ENCODE assay signal across 11 mouse cellular contexts in genomic region chr1:42233289-42233688, GRCm38 (mm10).
DNase-seq lines count a peak whose midpoint lies in the region; ATAC-seq and TF ChIP-seq lines count a peak whose summit lies in the region.
"Had no signal": no experiment of that assay in that cellular context is flagged by ENCODE, and none has a peak within 500 bp of the region (broad histone marks: within the 10 kb centered on the region; RNA-seq: fewer than 3 reads in every experiment).

No protein-coding gene starts in this region.

- peaks cover 3% of the 10 kb centered on the region; the same call in 1 of the 2 replicates for H3K4me1 ChIP-seq in embryonic facial prominence, embryonic 12.5 days
- peaks cover 3% of the 10 kb centered on the region; the same call in 1 of the 2 replicates for H3K4me1 ChIP-seq in forebrain, postnatal 0 days (ENCODE audit: insufficient read depth)
- H3K4me1 ChIP-seq in limb, embryonic 10.5 days, result peaks cover 40% of the 10 kb centered on the region
- H3K4me1 ChIP-seq in neural tube, embryonic 12.5 days, result peaks cover 4% of the 10 kb centered on the region
- H3K4me1 ChIP-seq: heart, embryonic 15.5 days had no signal

- no peak overlapping the region for H3K9ac ChIP-seq in embryonic facial prominence, embryonic 12.5 days
- 0 out of 2 replicates have a peak overlapping the region, but pooled peaks have one; percentile 11 for H3K9ac ChIP-seq in forebrain, postnatal 0 days
- no peak overlapping the region for H3K9ac ChIP-seq in neural tube, embryonic 12.5 days
- H3K9ac ChIP-seq: heart, embryonic 15.5 days had no signal

- no peaks in the 10 kb centered on the region for H3K27me3 ChIP-seq in embryonic facial prominence, embryonic 12.5 days
- H3K27me3 ChIP-seq in forebrain, postnatal 0 days (ENCODE audit: insufficient read depth, low read length), result no peaks in the 10 kb centered on the region
- no peaks in the 10 kb centered on the region for H3K27me3 ChIP-seq in limb, embryonic 10.5 days (ENCODE audit: low read depth, poor library complexity, severe bottlenecking)
- H3K27me3 ChIP-seq in neural tube, embryonic 12.5 days (replicated peaks), result no peaks in the 10 kb centered on the region
- H3K27me3 ChIP-seq: heart, embryonic 15.5 days had no signal

- WGBS in embryonic facial prominence, embryonic 12.5 days, result 9% methylated on average over 10 of the region's 10 CpGs
- WGBS in forebrain, postnatal 0 days, result 6% methylated on average over 10 of the region's 10 CpGs
- WGBS in limb, embryonic 10.5 days, result 6% methylated on average over 10 of the region's 10 CpGs
- 11% methylated on average over 10 of the region's 10 CpGs for WGBS in neural tube, embryonic 12.5 days

- H3K36me3 ChIP-seq in embryonic facial prominence, embryonic 12.5 days, result no peaks in the 10 kb centered on the region
- no peaks in the 10 kb centered on the region for H3K36me3 ChIP-seq in forebrain, postnatal 0 days (ENCODE audit: insufficient read depth)
- H3K36me3 ChIP-seq in limb, embryonic 10.5 days, result no peaks in the 10 kb centered on the region
- H3K36me3 ChIP-seq in neural tube, embryonic 12.5 days, result no peaks in the 10 kb centered on the region
- H3K36me3 ChIP-seq: heart, embryonic 15.5 days had no signal

- DNase-seq in forebrain, postnatal 0 days, result peak; percentile 61
- DNase-seq in limb, embryonic 10.5 days (ENCODE audit: low spot score), result peak; percentile 59
- DNase-seq in spleen, postnatal 14 days (ENCODE audit: low spot score in 2 of 2), result no peak
- DNase-seq in frontal cortex, postnatal 14 days (ENCODE audit: low spot score in 2 of 2), result no peak
- no peak for DNase-seq in left cerebral cortex, postnatal 36 days (ENCODE audit: low spot score in 2 of 2)
- DNase-seq: liver had no signal

- H3K9me3 ChIP-seq in embryonic facial prominence, embryonic 12.5 days, result no peaks in the 10 kb centered on the region
- H3K9me3 ChIP-seq in forebrain, postnatal 0 days (ENCODE audit: low read length), result no peaks in the 10 kb centered on the region
- H3K9me3 ChIP-seq in limb, embryonic 10.5 days (replicated peaks), result no peaks in the 10 kb centered on the region
- no peaks in the 10 kb centered on the region for H3K9me3 ChIP-seq in neural tube, embryonic 12.5 days
- H3K9me3 ChIP-seq: heart, embryonic 15.5 days had no signal

- 0 out of 2 replicates have a peak overlapping the region, but pooled peaks have one; percentile 13 for H3K4me2 ChIP-seq in embryonic facial prominence, embryonic 12.5 days (replicated peaks)
- no peak overlapping the region for H3K4me2 ChIP-seq in forebrain, postnatal 0 days (ENCODE audit: low read depth)
- no peak overlapping the region; the same call in 1 of the 2 replicates for H3K4me2 ChIP-seq in neural tube, embryonic 12.5 days (replicated peaks)
- H3K4me2 ChIP-seq: heart, embryonic 15.5 days had no signal

- no peak overlapping the region for H3K27ac ChIP-seq in embryonic facial prominence, embryonic 12.5 days
- H3K27ac ChIP-seq in forebrain, postnatal 0 days (ENCODE audit: low read depth, low read length), result peak overlapping the region; percentile 40; the same call in 1 of the 2 replicates
- H3K27ac ChIP-seq in limb, embryonic 10.5 days, result no peak overlapping the region
- no peak overlapping the region for H3K27ac ChIP-seq in neural tube, embryonic 12.5 days
- H3K27ac ChIP-seq: heart, embryonic 15.5 days had no signal

- peak; percentile 74 for ATAC-seq in embryonic facial prominence, embryonic 12.5 days (ENCODE audit: insufficient number of reproducible peaks, insufficient read depth, low FRiP score, low TSS enrichment)
- 0 out of 2 replicates have a peak, but pooled peaks have one; percentile 5 for ATAC-seq in forebrain, postnatal 0 days
- peak; percentile 70 for ATAC-seq in neural tube, embryonic 12.5 days (ENCODE audit: low FRiP score, low read depth)
- ATAC-seq: activated CD4-positive, CD25-positive, alpha-beta regulatory T cell, adult 4 months had no signal

- intact Hi-C loops in left cerebral cortex, postnatal 36 days (cut with DNase I), result no loop called here

- TF ChIP-seq CTCF in forebrain, postnatal 0 days (IDR thresholded peaks at IDR 0.05; ENCODE audit: low read depth), result no peak

- H3K4me3 ChIP-seq in embryonic facial prominence, embryonic 12.5 days, result no peak overlapping the region
- no peak overlapping the region for H3K4me3 ChIP-seq in forebrain, postnatal 0 days (ENCODE audit: low read depth, low read length)
- no peak overlapping the region for H3K4me3 ChIP-seq in limb, embryonic 10.5 days
- no peak overlapping the region for H3K4me3 ChIP-seq in neural tube, embryonic 12.5 days
- H3K4me3 ChIP-seq: erythroblast, embryonic 14.5 days; heart, embryonic 15.5 days had no signal

Comparison
In these comparisons a context has a peak if more than half of its experiments do, and no peak if none do; other contexts are left out.
1. ATAC-seq: peak in every context shown above with its lines; median percentile 74 in embryonic facial prominence, embryonic 12.5 days; 70 in neural tube, embryonic 12.5 days; 5 in forebrain, postnatal 0 days.
2. DNase-seq: peak in forebrain, postnatal 0 days (single experiment) and limb, embryonic 10.5 days (single experiment); none in spleen, postnatal 14 days (0 of 2), frontal cortex, postnatal 14 days (0 of 2) and left cerebral cortex, postnatal 36 days (0 of 2).